Mouse (Mus musculus): ENCODE measurements at regions not wholly inside any gene's neighbourhood (a gene's known extent, or its start where the extent isn't known, plus 50 kb on each side); places are given as distances from the start of the nearest gene placed in this dataset.

DNA sequence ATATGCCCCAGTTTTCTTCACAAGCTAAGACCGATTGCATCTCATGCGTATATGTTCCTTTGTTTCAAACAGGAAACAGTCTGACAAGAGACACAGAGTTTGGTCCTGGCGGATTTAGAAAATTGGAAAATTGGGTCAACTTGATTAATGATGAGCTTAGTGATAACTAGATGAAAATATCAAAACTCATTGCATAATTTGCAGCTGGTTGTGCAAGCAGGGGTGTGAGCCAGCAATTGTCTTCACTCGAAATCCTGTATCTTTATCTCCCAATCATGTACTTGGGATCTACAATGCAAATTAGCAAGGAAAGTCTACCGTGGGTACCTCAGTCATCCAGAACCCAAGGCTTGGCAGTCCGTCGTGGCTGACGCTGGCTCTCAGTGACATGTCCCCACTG, 128.9 kb upstream of the N6amt1 start:
- TF ChIP-seq GATA1 (IDR thresholded peaks at IDR 0.05; ENCODE audit: borderline replicate concordance, low read length) (no peak), FLI1 (IDR thresholded peaks at IDR 0.05; ENCODE audit: low read length) (no peak)
